26 mouse cellular contexts compared by ENCODE assay signal in the genomic region with DNA sequence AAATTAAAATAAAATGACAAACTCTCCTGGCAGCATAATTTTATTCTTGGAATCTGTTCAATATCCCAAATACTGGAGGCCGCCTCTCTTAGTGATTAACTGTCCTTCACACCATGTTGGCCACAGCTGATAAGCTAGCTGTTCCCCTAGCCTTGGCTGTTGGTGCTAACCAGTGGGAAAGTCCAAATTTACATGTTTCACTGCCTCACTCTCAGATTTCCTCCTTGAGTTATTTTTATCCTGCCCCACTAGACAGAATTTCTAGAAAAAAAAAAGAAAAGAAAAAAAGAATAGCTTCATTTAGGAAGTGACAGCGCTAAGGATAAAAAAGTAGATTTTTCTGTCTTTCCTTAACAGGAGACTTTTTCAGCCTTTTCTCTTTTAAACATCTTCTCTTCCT.
DNase-seq lines count a peak whose midpoint lies in the region; ATAC-seq and TF ChIP-seq lines count a peak whose summit lies in the region.
"Had no signal": no experiment of that assay in that cellular context is flagged by ENCODE, and none has a peak within 500 bp of the region (broad histone marks: within the 10 kb centered on the region; RNA-seq: fewer than 3 reads in every experiment).

No protein-coding gene starts in this region.

- no peak overlapping the region for H3K4me3 ChIP-seq in heart, embryonic 11.5 days (ENCODE audit: low read depth, low read length)
- no peak overlapping the region for H3K4me3 ChIP-seq in kidney, embryonic 14.5 days (ENCODE audit: low read length)
- no peak overlapping the region for H3K4me3 ChIP-seq in liver, adult 2 months (ENCODE audit: insufficient read depth, low read depth, low read length)
- no peak overlapping the region for H3K4me3 ChIP-seq in liver, embryonic 12.5 days
- H3K4me3 ChIP-seq: embryonic facial prominence, embryonic 13.5 days; forebrain, embryonic 10.5 days; forebrain, embryonic 15.5 days; hindbrain, embryonic 15.5 days; limb, embryonic 10.5 days; limb, embryonic 15.5 days; liver, embryonic 15.5 days; lung, embryonic 15.5 days had no signal

- TF ChIP-seq CTCF in liver, adult 2 months (IDR thresholded peaks at IDR 0.05; ENCODE audit: low read depth, low read length), result no peak

- no peak for ATAC-seq in heart, embryonic 11.5 days (replicated peaks; ENCODE audit: insufficient number of reproducible peaks, low FRiP score, low TSS enrichment)
- ATAC-seq in kidney, embryonic 14.5 days (ENCODE audit: low FRiP score, low TSS enrichment), result no peak
- no peak for ATAC-seq in liver, embryonic 12.5 days
- ATAC-seq: activated CD4-positive, CD25-positive, alpha-beta regulatory T cell, adult 4 months; forebrain, embryonic 15.5 days; inflammation-experienced regulatory T-cells, adult 6 months; midbrain, embryonic 16.5 days had no signal

- no peaks in the 10 kb centered on the region for H3K9me3 ChIP-seq in heart, embryonic 11.5 days (replicated peaks; ENCODE audit: control insufficient read depth, low read length)
- no peaks in the 10 kb centered on the region for H3K9me3 ChIP-seq in kidney, embryonic 14.5 days (ENCODE audit: control insufficient read depth, low read length)
- no peaks in the 10 kb centered on the region for H3K9me3 ChIP-seq in liver, embryonic 12.5 days (replicated peaks)
- H3K9me3 ChIP-seq: embryonic facial prominence, embryonic 13.5 days; forebrain, embryonic 10.5 days; forebrain, embryonic 15.5 days; hindbrain, embryonic 15.5 days; limb, embryonic 10.5 days; limb, embryonic 15.5 days; liver, embryonic 15.5 days; lung, embryonic 15.5 days had no signal

- no peaks in the 10 kb centered on the region for H3K79me2 ChIP-seq in liver, adult 2 months (ENCODE audit: control insufficient read depth, insufficient read depth, low read length)

- H3K36me3 ChIP-seq in heart, embryonic 11.5 days (ENCODE audit: control insufficient read depth, insufficient read depth, low read length), result no peaks in the 10 kb centered on the region
- no peaks in the 10 kb centered on the region for H3K36me3 ChIP-seq in kidney, embryonic 14.5 days (ENCODE audit: control insufficient read depth, insufficient read depth, low read length)
- no peaks in the 10 kb centered on the region for H3K36me3 ChIP-seq in liver, adult 2 months (ENCODE audit: control insufficient read depth, insufficient read depth, low read length)
- no peaks in the 10 kb centered on the region for H3K36me3 ChIP-seq in liver, embryonic 12.5 days
- H3K36me3 ChIP-seq: embryonic facial prominence, embryonic 13.5 days; forebrain, embryonic 10.5 days; forebrain, embryonic 15.5 days; hindbrain, embryonic 15.5 days; limb, embryonic 10.5 days; limb, embryonic 15.5 days; liver, embryonic 15.5 days; lung, embryonic 15.5 days had no signal

- TF ChIP-seq POLR2A in liver, adult 2 months (IDR thresholded peaks at IDR 0.05; ENCODE audit: extremely low read depth, insufficient read depth, low read length), result no peak

- H3K4me2 ChIP-seq in heart, embryonic 11.5 days, result no peak overlapping the region
- no peak overlapping the region for H3K4me2 ChIP-seq in kidney, embryonic 14.5 days (replicated peaks; ENCODE audit: low read depth, low read length)
- H3K4me2 ChIP-seq in liver, embryonic 12.5 days, result no peak overlapping the region
- H3K4me2 ChIP-seq: embryonic facial prominence, embryonic 13.5 days; forebrain, embryonic 15.5 days; hindbrain, embryonic 15.5 days; limb, embryonic 15.5 days; liver, embryonic 15.5 days; lung, embryonic 15.5 days; midbrain, embryonic 11.5 days had no signal

- H3K4me1 ChIP-seq in heart, embryonic 11.5 days (ENCODE audit: control insufficient read depth, insufficient read depth, low read length), result 0 out of 2 replicates have a peak, but pooled peaks cover 2% of the 10 kb centered on the region
- no peaks in the 10 kb centered on the region for H3K4me1 ChIP-seq in kidney, embryonic 14.5 days (ENCODE audit: control insufficient read depth, insufficient read depth, low read length)
- no peaks in the 10 kb centered on the region for H3K4me1 ChIP-seq in liver, adult 2 months (ENCODE audit: control insufficient read depth, insufficient read depth, low read length)
- H3K4me1 ChIP-seq in liver, embryonic 12.5 days, result no peaks in the 10 kb centered on the region
- H3K4me1 ChIP-seq: embryonic facial prominence, embryonic 13.5 days; forebrain, embryonic 10.5 days; forebrain, embryonic 15.5 days; hindbrain, embryonic 15.5 days; limb, embryonic 10.5 days; limb, embryonic 15.5 days; liver, embryonic 15.5 days; lung, embryonic 15.5 days had no signal

- WGBS in heart, embryonic 11.5 days (ENCODE audit: insufficient replicate concordance), result 52% methylated on average over 2 of the region's 2 CpGs
- WGBS in kidney, embryonic 14.5 days, result 63% methylated on average over 2 of the region's 2 CpGs
- 62% methylated on average over 2 of the region's 2 CpGs for WGBS in liver, adult 2 months
- WGBS in liver, embryonic 12.5 days (ENCODE audit: insufficient replicate concordance), result 36% methylated on average over 2 of the region's 2 CpGs

- no peak overlapping the region for H3K27ac ChIP-seq in heart, embryonic 11.5 days (ENCODE audit: low read depth, low read length)
- no peak overlapping the region for H3K27ac ChIP-seq in kidney, embryonic 14.5 days (ENCODE audit: low read depth, low read length)
- H3K27ac ChIP-seq in liver, adult 2 months (replicated peaks; ENCODE audit: insufficient read depth, low read depth, low read length), result no peak overlapping the region
- H3K27ac ChIP-seq in liver, embryonic 12.5 days, result no peak overlapping the region
- H3K27ac ChIP-seq: embryonic facial prominence, embryonic 13.5 days; forebrain, embryonic 10.5 days; forebrain, embryonic 15.5 days; hindbrain, embryonic 15.5 days; limb, embryonic 10.5 days; limb, embryonic 15.5 days; liver, embryonic 15.5 days; lung, embryonic 15.5 days had no signal

- no peak overlapping the region for H3K9ac ChIP-seq in heart, embryonic 11.5 days (ENCODE audit: low read depth, low read length)
- no peak overlapping the region for H3K9ac ChIP-seq in kidney, embryonic 14.5 days (ENCODE audit: low read depth, low read length)
- no peak overlapping the region for H3K9ac ChIP-seq in liver, adult 2 months (ENCODE audit: low read depth, low read length)
- no peak overlapping the region for H3K9ac ChIP-seq in liver, embryonic 12.5 days
- H3K9ac ChIP-seq: embryonic facial prominence, embryonic 13.5 days; forebrain, embryonic 15.5 days; hindbrain, embryonic 15.5 days; limb, embryonic 15.5 days; liver, embryonic 15.5 days; lung, embryonic 15.5 days had no signal

- peak; percentile 93 for DNase-seq in heart, adult 11 months
- DNase-seq in kidney, adult 11 months, result peak; percentile 8
- DNase-seq in liver, adult 2 months (ENCODE audit: extremely low read depth, low read depth, low spot score), result peak; percentile 0
- DNase-seq in brain, adult 2 months (ENCODE audit: low read depth, low spot score), result peak; percentile 6
- DNase-seq in B cell, adult 2 months, result no peak
- DNase-seq: adrenal gland, adult 8-10 months; cerebellum, adult 18-20 months; cerebellum, postnatal 10 days; kidney, adult 18-20 months; layer of hippocampus, adult 9-11 months; thymus, postnatal 4 days had no signal

- H3K27me3 ChIP-seq in heart, embryonic 11.5 days (ENCODE audit: control insufficient read depth, insufficient read depth, low read length), result no peaks in the 10 kb centered on the region
- H3K27me3 ChIP-seq in kidney, embryonic 14.5 days (ENCODE audit: control insufficient read depth, insufficient read depth, low read length), result no peaks in the 10 kb centered on the region
- no peaks in the 10 kb centered on the region for H3K27me3 ChIP-seq in liver, adult 2 months (ENCODE audit: control insufficient read depth, insufficient read depth, low read length)
- no peaks in the 10 kb centered on the region for H3K27me3 ChIP-seq in liver, embryonic 12.5 days (replicated peaks)
- H3K27me3 ChIP-seq: embryonic facial prominence, embryonic 13.5 days; forebrain, embryonic 15.5 days; hindbrain, embryonic 15.5 days; limb, embryonic 15.5 days; liver, embryonic 15.5 days; lung, embryonic 15.5 days had no signal

Comparison
In these comparisons a context has a peak if more than half of its experiments do, and no peak if none do; other contexts are left out.
1. DNase-seq: peak in heart, adult 11 months (single experiment), kidney, adult 11 months (single experiment), liver, adult 2 months (single experiment) and brain, adult 2 months (single experiment); none in B cell, adult 2 months (0 of 2).